Mouse (Mus musculus) left cerebral cortex, adult 9 months (tissue): ENCODE measurements around the gene Csf3.
A peak's percentile ranks its signal among the peaks of the same experiment; 100 is the strongest.

Experiments used
- DNase-seq, 2 experiments: peaks; one replicate each; pipeline ENCODE4 v3.0.0; 2022; ENCODE audit warnings: low spot score in 2 of 2

The Csf3 gene

GRCm38 (mm10) chr11:98747804-98748505, 46.9 kb downstream of the Csf3 start:
- DNase-seq, result no peak

DNA sequence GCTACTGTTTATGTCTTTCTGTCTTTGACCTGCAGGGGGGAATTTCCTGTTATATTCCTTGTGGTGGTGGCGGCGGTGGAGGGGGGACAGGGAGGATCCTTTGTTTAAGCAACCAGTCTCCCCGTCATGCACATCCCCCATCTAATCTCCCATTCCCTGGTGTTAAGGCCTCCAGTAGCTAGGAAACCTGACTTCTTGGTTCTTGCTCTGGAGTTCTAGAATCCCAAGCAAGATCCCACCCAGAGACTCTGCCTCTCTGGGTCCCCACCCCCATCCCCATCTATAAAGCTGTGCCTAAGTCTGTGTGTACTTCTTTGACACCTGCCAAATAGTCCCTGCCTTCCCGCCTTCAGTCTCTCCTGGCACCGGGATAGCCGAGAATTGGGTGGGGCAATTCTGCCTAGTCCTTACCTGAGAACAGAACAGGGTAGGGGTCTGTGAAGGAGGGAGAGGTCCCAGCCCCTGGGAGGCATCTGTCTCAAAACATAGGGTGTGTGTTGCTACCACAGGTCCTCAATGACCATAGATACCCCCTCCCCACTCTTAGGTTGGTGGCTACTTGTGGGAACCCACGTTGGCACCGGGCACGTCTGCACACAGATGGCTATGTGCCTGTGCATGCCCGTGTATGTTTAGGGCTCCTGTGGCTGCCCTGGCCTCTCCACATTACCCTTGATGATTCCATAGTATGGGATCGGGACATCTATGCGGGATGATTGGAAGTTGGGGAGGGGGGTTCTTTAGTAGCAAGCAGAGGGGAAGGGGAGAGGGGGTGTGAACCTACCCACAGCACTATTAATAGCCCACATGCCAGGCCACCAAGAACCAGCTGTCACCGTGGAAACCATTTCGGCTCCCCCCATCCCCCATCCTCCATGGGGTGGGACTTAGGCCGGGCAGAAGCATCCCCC, 47.7 kb downstream of the Csf3 start:
- no peak for DNase-seq

DNA sequence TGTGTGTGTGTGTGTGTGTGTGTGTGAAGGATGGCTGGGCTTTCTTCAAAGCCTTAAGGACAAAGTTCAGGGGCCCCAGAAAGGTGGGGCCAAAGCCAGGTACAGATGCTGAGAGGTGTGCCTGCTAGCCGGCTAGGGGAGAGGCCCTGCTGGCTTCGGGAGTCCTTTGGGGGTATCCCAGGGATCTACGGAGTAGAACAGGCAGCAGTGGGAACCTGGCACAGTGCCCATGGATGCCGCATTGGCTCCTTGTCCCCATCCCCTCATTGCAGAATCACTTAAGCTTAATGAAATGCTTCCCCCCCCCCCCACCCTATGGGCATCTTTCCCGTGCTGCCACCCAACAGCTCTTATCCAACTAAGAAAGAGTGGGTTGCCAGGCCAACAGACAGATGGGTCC, 48.7 kb downstream of the Csf3 start:
- DNase-seq, result no peak

DNA sequence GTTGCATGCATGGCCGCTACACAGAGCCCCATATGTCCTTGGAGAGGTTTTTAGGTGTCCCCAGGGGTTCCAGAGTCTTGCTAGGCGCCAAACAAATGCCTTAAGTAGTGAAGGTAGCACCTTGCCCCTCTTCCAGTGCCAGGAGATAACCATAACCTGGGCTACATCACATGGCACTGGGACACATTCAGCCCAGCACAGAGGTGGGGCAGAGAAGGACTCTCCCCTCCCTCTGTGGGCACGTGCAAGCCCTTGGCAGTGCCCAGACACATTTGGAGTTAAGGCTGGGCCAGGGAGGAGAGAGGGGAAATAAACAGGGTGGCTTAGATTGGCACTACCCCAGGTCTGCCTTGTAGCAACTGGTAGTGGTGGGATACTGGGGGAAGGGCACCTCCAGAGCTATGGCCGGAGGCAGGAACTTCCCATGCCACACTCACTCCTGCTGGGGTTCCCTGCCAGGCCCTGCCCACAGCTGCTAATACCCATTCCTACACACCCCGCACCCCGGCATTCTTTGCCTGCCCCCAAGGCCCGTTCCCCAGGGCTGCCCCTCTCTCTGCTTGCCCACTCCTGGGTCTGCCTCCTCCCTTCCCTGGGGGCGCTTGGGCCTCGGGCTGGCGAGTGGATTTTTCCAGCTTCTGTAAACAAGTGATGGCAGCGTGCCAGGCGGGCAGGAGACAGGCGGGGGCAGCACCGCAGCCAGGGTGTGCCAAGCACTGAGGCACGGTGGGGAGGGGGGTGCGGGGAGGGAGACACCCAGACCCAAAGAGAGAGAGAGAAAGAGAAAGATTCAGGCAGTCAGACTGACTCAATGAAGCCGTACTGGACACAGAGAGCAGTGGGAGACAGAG, 49.5 kb downstream of the Csf3 start:
- DNase-seq, result peak in 1 of 2 experiments; percentile 81

DNA sequence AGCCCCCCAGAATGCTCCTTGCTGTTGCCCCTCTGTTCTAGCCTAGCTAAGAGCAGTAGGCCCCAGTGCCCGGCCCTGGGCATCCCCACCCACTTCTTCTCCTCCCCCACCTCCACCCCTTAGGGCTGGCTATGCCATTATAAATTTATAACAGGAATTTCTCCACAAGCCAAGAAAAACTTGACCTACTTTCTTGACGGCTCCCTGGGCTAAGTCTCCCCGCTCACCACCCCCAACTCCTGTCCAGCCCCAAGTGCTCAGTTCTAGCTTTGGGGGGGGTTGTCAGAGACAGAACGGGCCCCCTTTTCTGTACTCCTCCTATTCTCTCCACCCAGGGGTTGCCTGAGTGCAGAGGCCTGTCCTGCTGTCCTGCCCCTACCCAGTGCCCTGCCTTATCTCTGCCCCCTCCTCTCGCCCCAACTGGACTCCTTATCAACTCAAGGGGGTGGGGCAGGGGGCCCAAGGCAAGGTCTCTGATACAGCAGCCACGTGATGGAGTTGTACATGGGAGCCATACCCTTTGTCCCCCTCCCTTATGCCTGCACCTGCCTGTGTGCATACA, 50.2 kb downstream of the Csf3 start:
- DNase-seq, result no peak

DNA sequence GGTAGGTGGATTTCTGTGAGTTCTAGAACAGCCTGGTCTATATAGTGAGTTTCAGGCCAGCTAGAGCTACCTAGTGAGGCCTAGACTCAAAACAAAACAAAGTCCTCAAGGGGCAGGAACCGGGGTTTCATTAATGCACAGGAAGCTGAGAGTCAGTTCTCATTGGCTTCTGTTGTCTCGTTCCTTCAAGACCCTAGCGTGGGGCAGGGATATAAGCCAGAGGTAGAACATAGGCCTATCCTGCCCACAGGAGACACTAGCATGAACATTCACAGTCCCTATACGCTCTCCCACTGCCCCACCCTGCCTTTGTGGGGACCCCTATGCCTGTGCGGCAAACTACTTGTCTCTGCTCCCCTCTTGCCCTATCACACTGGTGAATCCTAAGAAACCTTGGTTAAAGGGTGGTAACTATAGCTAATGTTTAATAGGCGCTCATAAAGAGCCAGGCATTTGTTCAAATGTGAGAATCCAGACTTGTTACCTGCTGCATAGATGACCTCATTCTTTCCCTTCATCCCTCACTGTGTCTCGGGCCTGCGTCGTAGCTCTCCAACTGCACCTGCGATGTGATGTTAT, 51.6 kb downstream of the Csf3 start:
- no peak for DNase-seq
